Mouse (Mus musculus): ENCODE data around the gene Zfp648. TPM values are rescaled to one million over a fixed set of nuclear protein-coding genes. Genes with fewer than 3 reads are reported as not detected.

The Zfp648 gene
- polyA plus RNA-seq, 1 experiment from 2014 or later: not detected

- peaks cover 9% of the 10 kb centered on the region for H3K4me1 ChIP-seq (ENCODE audit: control insufficient read depth, insufficient read depth, low read length)
- H3K27ac ChIP-seq (ENCODE audit: low read length): no peak overlapping the region
- H3K4me2 ChIP-seq (replicated peaks; ENCODE audit: low read depth, low read length): no peak overlapping the region
- H3K36me3 ChIP-seq (ENCODE audit: control insufficient read depth, insufficient read depth, low read length): no peaks in the 10 kb centered on the region
- no peak overlapping the region for H3K4me3 ChIP-seq (ENCODE audit: low read depth, low read length)
- H3K9ac ChIP-seq (replicated peaks; ENCODE audit: low read depth, low read length): no peak overlapping the region
- 75% methylated on average over 8 of the region's 8 CpGs for WGBS
- H3K27me3 ChIP-seq (ENCODE audit: control insufficient read depth, insufficient read depth, low read length): peaks cover 31% of the 10 kb centered on the region
- no peaks in the 10 kb centered on the region for H3K9me3 ChIP-seq (ENCODE audit: control insufficient read depth, low read depth, low read length)
- ATAC-seq (ENCODE audit: insufficient number of reproducible peaks, insufficient read depth, low FRiP score, low read depth): no peak; the same call in 1 of the 2 replicates
Observed at GRCm38 (mm10) chr1:154202580-154202979, 1.6 kb downstream of the Zfp648 start.

GRCm38 (mm10) chr1:154203386-154203785 lies 2.4 kb downstream of the Zfp648 start:
- ATAC-seq (ENCODE audit: insufficient number of reproducible peaks, insufficient read depth, low FRiP score, low read depth): no peak
- H3K4me3 ChIP-seq (ENCODE audit: low read depth, low read length): no peak overlapping the region
- 90% methylated on average over 5 of the region's 5 CpGs for WGBS
- peaks cover 9% of the 10 kb centered on the region for H3K4me1 ChIP-seq (ENCODE audit: control insufficient read depth, insufficient read depth, low read length)
- no peaks in the 10 kb centered on the region for H3K36me3 ChIP-seq (ENCODE audit: control insufficient read depth, insufficient read depth, low read length)
- H3K9me3 ChIP-seq (ENCODE audit: control insufficient read depth, low read depth, low read length): no peaks in the 10 kb centered on the region
- no peak overlapping the region for H3K27ac ChIP-seq (ENCODE audit: low read length)
- peaks cover 31% of the 10 kb centered on the region for H3K27me3 ChIP-seq (ENCODE audit: control insufficient read depth, insufficient read depth, low read length)
- no peak overlapping the region for H3K4me2 ChIP-seq (replicated peaks; ENCODE audit: low read depth, low read length)
- no peak overlapping the region for H3K9ac ChIP-seq (replicated peaks; ENCODE audit: low read depth, low read length)

GRCm38 (mm10) chr1:154204652-154205573 lies 3.9 kb downstream of the Zfp648 start:
- no peaks in the 10 kb centered on the region for H3K36me3 ChIP-seq (ENCODE audit: control insufficient read depth, insufficient read depth, low read length)
- H3K4me2 ChIP-seq (replicated peaks; ENCODE audit: low read depth, low read length): peak overlapping the region; percentile 47
- no peaks in the 10 kb centered on the region for H3K9me3 ChIP-seq (ENCODE audit: control insufficient read depth, low read depth, low read length)
- no peak overlapping the region for H3K9ac ChIP-seq (replicated peaks; ENCODE audit: low read depth, low read length)
- H3K27ac ChIP-seq (ENCODE audit: low read length): no peak overlapping the region
- H3K27me3 ChIP-seq (ENCODE audit: control insufficient read depth, insufficient read depth, low read length): peaks cover 31% of the 10 kb centered on the region
- peak overlapping the region; percentile 24 for H3K4me3 ChIP-seq (ENCODE audit: low read depth, low read length)
- ATAC-seq (ENCODE audit: insufficient number of reproducible peaks, insufficient read depth, low FRiP score, low read depth): no peak
- H3K4me1 ChIP-seq (ENCODE audit: control insufficient read depth, insufficient read depth, low read length): peaks cover 9% of the 10 kb centered on the region
- 10% methylated on average over 66 of the region's 66 CpGs for WGBS

DNA sequence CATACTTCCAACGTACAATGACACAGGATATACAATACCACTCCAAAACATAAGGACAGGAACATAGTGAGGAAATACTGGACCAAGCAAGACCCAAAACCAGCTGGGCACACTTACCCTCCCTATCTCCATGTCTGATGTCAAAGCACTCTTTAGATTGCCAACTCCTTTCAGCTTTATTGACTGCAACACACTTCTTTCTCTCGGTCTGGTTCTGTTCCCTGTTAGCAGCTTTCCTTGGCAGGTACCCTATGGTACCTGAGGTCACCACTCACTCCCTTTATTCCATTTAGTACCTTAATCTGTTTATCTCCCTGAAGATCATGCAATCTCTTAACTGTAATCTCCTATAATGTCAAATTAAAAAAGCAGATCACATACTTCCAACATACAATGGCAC lies 19.0 kb downstream of the Zfp648 start:
- Histone ChIP-seq H3K4me2 (replicated peaks; ENCODE audit: low read depth, low read length) (no peak overlapping the region), H3K36me3 (ENCODE audit: control insufficient read depth, insufficient read depth, low read length) (no peaks in the 10 kb centered on the region), H3K27me3 (ENCODE audit: control insufficient read depth, insufficient read depth, low read length) (no peaks in the 10 kb centered on the region), H3K9ac (replicated peaks; ENCODE audit: low read depth, low read length) (no peak overlapping the region), H3K4me1 (ENCODE audit: control insufficient read depth, insufficient read depth, low read length) (no peaks in the 10 kb centered on the region), H3K4me3 (ENCODE audit: low read depth, low read length) (no peak overlapping the region), H3K27ac (ENCODE audit: low read length) (no peak overlapping the region), H3K9me3 (ENCODE audit: control insufficient read depth, low read depth, low read length) (no peaks in the 10 kb centered on the region)
- ATAC-seq (ENCODE audit: insufficient number of reproducible peaks, insufficient read depth, low FRiP score, low read depth): no peak
- 86% methylated on average over 2 of the region's 2 CpGs for WGBS

- H3K9ac ChIP-seq (replicated peaks; ENCODE audit: low read depth, low read length): no peak overlapping the region
- H3K27ac ChIP-seq (ENCODE audit: low read length): no peak overlapping the region
- ATAC-seq (ENCODE audit: insufficient number of reproducible peaks, insufficient read depth, low FRiP score, low read depth): no peak
- WGBS: 86% methylated on average over 3 of the region's 3 CpGs
- H3K27me3 ChIP-seq (ENCODE audit: control insufficient read depth, insufficient read depth, low read length): no peaks in the 10 kb centered on the region
- no peak overlapping the region for H3K4me2 ChIP-seq (replicated peaks; ENCODE audit: low read depth, low read length)
- no peak overlapping the region for H3K4me3 ChIP-seq (ENCODE audit: low read depth, low read length)
- H3K4me1 ChIP-seq (ENCODE audit: control insufficient read depth, insufficient read depth, low read length): no peaks in the 10 kb centered on the region
- no peaks in the 10 kb centered on the region for H3K9me3 ChIP-seq (ENCODE audit: control insufficient read depth, low read depth, low read length)
- H3K36me3 ChIP-seq (ENCODE audit: control insufficient read depth, insufficient read depth, low read length): no peaks in the 10 kb centered on the region
Observed at GRCm38 (mm10) chr1:154220566-154220965, 19.6 kb downstream of the Zfp648 start.

GRCm38 (mm10) chr1:154223807-154224207 lies 22.8 kb downstream of the Zfp648 start:
- Histone ChIP-seq H3K4me1 (ENCODE audit: control insufficient read depth, insufficient read depth, low read length) (no peaks in the 10 kb centered on the region), H3K27ac (ENCODE audit: low read length) (no peak overlapping the region), H3K9me3 (ENCODE audit: control insufficient read depth, low read depth, low read length) (no peaks in the 10 kb centered on the region), H3K4me3 (ENCODE audit: low read depth, low read length) (no peak overlapping the region), H3K27me3 (ENCODE audit: control insufficient read depth, insufficient read depth, low read length) (no peaks in the 10 kb centered on the region), H3K9ac (replicated peaks; ENCODE audit: low read depth, low read length) (no peak overlapping the region), H3K4me2 (replicated peaks; ENCODE audit: low read depth, low read length) (no peak overlapping the region), H3K36me3 (ENCODE audit: control insufficient read depth, insufficient read depth, low read length) (no peaks in the 10 kb centered on the region)
- ATAC-seq (ENCODE audit: insufficient number of reproducible peaks, insufficient read depth, low FRiP score, low read depth): no peak
- 42% methylated on average over 1 of the region's 1 CpGs for WGBS

GRCm38 (mm10) chr1:154232594-154232993 lies 31.6 kb downstream of the Zfp648 start:
- H3K27me3 ChIP-seq (ENCODE audit: control insufficient read depth, insufficient read depth, low read length): no peaks in the 10 kb centered on the region
- H3K9ac ChIP-seq (replicated peaks; ENCODE audit: low read depth, low read length): no peak overlapping the region
- ATAC-seq (ENCODE audit: insufficient number of reproducible peaks, insufficient read depth, low FRiP score, low read depth): no peak
- no peak overlapping the region for H3K4me2 ChIP-seq (replicated peaks; ENCODE audit: low read depth, low read length)
- no peak overlapping the region for H3K27ac ChIP-seq (ENCODE audit: low read length)
- no peaks in the 10 kb centered on the region for H3K9me3 ChIP-seq (ENCODE audit: control insufficient read depth, low read depth, low read length)
- H3K36me3 ChIP-seq (ENCODE audit: control insufficient read depth, insufficient read depth, low read length): no peaks in the 10 kb centered on the region
- WGBS: 68% methylated on average over 4 of the region's 4 CpGs
- H3K4me1 ChIP-seq (ENCODE audit: control insufficient read depth, insufficient read depth, low read length): no peaks in the 10 kb centered on the region
- H3K4me3 ChIP-seq (ENCODE audit: low read depth, low read length): no peak overlapping the region

DNA sequence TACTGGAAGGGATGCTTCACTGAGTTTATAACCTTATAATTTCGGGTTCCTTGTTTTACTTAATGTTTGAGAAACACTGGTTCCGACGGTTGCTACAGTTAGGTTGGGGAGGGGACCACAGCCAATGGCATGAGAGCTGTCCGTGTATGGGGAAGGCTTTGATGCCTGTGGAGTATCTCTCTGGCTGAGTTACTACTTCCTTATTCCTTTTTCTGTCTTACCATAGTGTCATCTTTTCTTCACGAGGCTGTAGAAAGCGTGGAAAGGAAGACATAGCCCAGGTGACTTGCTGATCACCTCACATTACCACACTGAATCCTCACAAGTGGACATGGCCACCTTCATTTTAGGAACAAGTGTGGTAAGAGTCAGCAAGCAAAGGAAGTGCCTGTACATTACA lies 32.0 kb downstream of the Zfp648 start:
- H3K36me3 ChIP-seq (ENCODE audit: control insufficient read depth, insufficient read depth, low read length): no peaks in the 10 kb centered on the region
- no peaks in the 10 kb centered on the region for H3K9me3 ChIP-seq (ENCODE audit: control insufficient read depth, low read depth, low read length)
- no peak overlapping the region for H3K4me3 ChIP-seq (ENCODE audit: low read depth, low read length)
- WGBS: 77% methylated on average over 6 of the region's 6 CpGs
- ATAC-seq (ENCODE audit: insufficient number of reproducible peaks, insufficient read depth, low FRiP score, low read depth): no peak
- no peak overlapping the region for H3K27ac ChIP-seq (ENCODE audit: low read length)
- H3K4me2 ChIP-seq (replicated peaks; ENCODE audit: low read depth, low read length): no peak overlapping the region
- no peaks in the 10 kb centered on the region for H3K27me3 ChIP-seq (ENCODE audit: control insufficient read depth, insufficient read depth, low read length)
- H3K4me1 ChIP-seq (ENCODE audit: control insufficient read depth, insufficient read depth, low read length): no peaks in the 10 kb centered on the region
- no peak overlapping the region for H3K9ac ChIP-seq (replicated peaks; ENCODE audit: low read depth, low read length)

Measured in stomach, embryonic 14.5 days (tissue).